Mouse (Mus musculus) forebrain, postnatal 0 days (tissue): ENCODE data around the gene Ctnnd1. TPM values are rescaled to one million over a fixed set of nuclear protein-coding genes. Genes with fewer than 3 reads are reported as not detected.

ENCODE experiments used
- ATAC-seq: fragments of 200-750 bp; cut with Nextera tagmentation; 2 replicates; pipeline ENCODE4 v1.8.0; 2017; ENCODE audit warnings: mild to moderate bottlenecking, moderate library complexity
- DNase-seq: peaks from one replicate; pipeline ENCODE4 v3.0.0-alpha.2; 2015
- H3K27ac ChIP-seq: fragments of 300-500 bp; sonication (generic); 2 replicates; pipeline ENCODE4 v1.5.1; 2014; ENCODE audit warnings: low read depth, mild to moderate bottlenecking, antibody characterized with exemption, low read length, moderate library complexity, mixed read lengths
- H3K27me3 ChIP-seq: fragments of 300-500 bp; sonication (generic); 2 replicates; pipeline ENCODE4 v1.6.1; 2014; ENCODE audit warnings: mild to moderate bottlenecking, low read length, mixed read lengths; ENCODE audit not compliant: insufficient read depth
- H3K36me3 ChIP-seq: fragments of 300-500 bp; sonication (generic); 2 replicates; pipeline ENCODE4 v1.6.1; 2014; ENCODE audit warnings: mild to moderate bottlenecking, moderate library complexity; ENCODE audit not compliant: insufficient read depth
- H3K4me1 ChIP-seq: fragments of 300-500 bp; sonication (generic); 2 replicates; pipeline ENCODE4 v1.6.1; 2014; ENCODE audit warnings: antibody characterized with exemption; ENCODE audit not compliant: insufficient read depth
- H3K4me2 ChIP-seq: fragments of 300-500 bp; sonication (generic); 2 replicates; pipeline ENCODE4 v1.6.1; 2014; ENCODE audit warnings: low read depth, mild to moderate bottlenecking, moderate library complexity
- H3K4me3 ChIP-seq: fragments of 300-500 bp; sonication (generic); 2 replicates; pipeline ENCODE4 v1.5.1; 2014; ENCODE audit warnings: low read depth, low read length, mixed read lengths
- H3K9ac ChIP-seq: fragments of 300-500 bp; sonication (generic); 2 replicates; pipeline ENCODE4 v1.6.1; 2014; ENCODE audit warnings: mild to moderate bottlenecking
- H3K9me3 ChIP-seq: fragments of 300-500 bp; sonication (generic); 2 replicates; pipeline ENCODE4 v1.6.1; 2016; ENCODE audit warnings: low read length
- CTCF ChIP-seq: sonication (generic); IDR thresholded peaks from 2 replicates; pipeline ENCODE4 v1.5.1; 2016; ENCODE audit warnings: antibody characterized with exemption, control low read depth, low read depth
- WGBS: fragments of 180-500 bp; shearing (Covaris S2); extraction: QIAGEN DNeasy Blood & Tissue Kit; methylation state at CpG from one replicate; pipeline ENCODE4 v1.1.7; 2014; 5-methylcytosine and 5-hydroxymethylcytosine counted together
- polyA plus RNA-seq: library from polyadenylated mRNA; unstranded; fragments of >200 nt; fragmentation: Nextera tagmentation; extraction: Ambion mirVana; gene quantifications from 2 replicates; pipeline ENCODE4 v1.2.1, GENCODE M21; 2015
- total RNA-seq: library from RNA; depleted of rRNA; stranded (reverse); fragments of >200 nt; gene quantifications from 2 replicates; pipeline ENCODE4 v1.2.3, GENCODE M21; 2014

The Ctnnd1 gene
- total and polyA plus RNA-seq, 2 experiments from 2014 or later = 18.1 to 87.7 TPM

DNA sequence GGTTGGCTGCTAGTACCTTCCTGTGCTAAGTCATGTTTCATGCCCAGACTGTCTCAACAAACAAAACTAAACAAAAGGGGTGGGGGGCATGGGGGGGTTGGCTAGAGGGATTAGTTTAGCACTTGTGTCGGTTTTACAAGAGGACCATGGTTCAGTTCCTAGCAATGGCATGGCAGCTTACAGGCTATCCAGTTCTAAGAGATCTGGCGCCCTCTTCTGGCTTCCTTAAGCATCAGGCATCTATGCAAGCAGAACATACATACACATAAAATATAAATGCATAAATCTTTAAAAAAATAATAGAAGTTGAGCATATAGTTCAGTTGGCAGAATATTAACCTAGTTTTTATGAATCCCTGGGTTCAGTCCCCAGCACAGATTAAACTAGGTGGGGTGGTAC lies 12.3 kb upstream of the Ctnnd1 start:
- no peak overlapping the region for H3K4me3 ChIP-seq
- H3K9me3 ChIP-seq = no peaks in the 10 kb centered on the region
- H3K4me2 ChIP-seq = no peak overlapping the region
- H3K27ac ChIP-seq = no peak overlapping the region
- no peak overlapping the region for H3K9ac ChIP-seq
- DNase-seq = peak; percentile 28
- H3K36me3 ChIP-seq = no peaks in the 10 kb centered on the region
- no peaks in the 10 kb centered on the region for H3K4me1 ChIP-seq
- no peak; the same call in 1 of the 2 replicates for ATAC-seq
- no peaks in the 10 kb centered on the region for H3K27me3 ChIP-seq
- 25% methylated on average over 2 of the region's 2 CpGs for WGBS
- peak; percentile 49 for TF ChIP-seq CTCF

DNA sequence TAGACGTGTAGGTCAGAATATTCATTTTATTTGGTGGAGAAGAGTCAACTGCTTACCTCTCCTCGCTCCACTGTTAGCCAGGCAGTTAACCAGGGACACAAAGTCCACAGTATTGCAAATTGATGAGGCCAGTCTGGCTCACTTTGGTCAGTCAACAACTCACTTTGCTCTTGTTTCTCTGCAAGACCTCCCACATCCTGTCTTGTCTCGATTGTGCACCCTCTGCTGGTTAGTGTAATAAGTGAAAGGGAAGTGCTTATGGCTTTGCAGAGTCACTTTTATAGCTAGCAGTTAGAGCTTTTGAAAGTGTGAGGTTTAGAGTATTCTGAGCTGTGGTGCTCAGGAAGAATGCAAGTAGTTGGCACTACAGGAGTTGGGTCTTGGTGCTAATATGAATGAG lies 9.7 kb upstream of the Ctnnd1 start:
- Histone ChIP-seq H3K4me2 (no peak overlapping the region), H3K4me1 (no peaks in the 10 kb centered on the region), H3K36me3 (no peaks in the 10 kb centered on the region), H3K27me3 (no peaks in the 10 kb centered on the region), H3K9ac (no peak overlapping the region), H3K9me3 (no peaks in the 10 kb centered on the region), H3K4me3 (no peak overlapping the region), H3K27ac (no peak overlapping the region)
- peak; percentile 58 for TF ChIP-seq CTCF
- ATAC-seq (no peak), DNase-seq (peak; percentile 23)
- WGBS = 72% methylated on average over 3 of the region's 3 CpGs

DNA sequence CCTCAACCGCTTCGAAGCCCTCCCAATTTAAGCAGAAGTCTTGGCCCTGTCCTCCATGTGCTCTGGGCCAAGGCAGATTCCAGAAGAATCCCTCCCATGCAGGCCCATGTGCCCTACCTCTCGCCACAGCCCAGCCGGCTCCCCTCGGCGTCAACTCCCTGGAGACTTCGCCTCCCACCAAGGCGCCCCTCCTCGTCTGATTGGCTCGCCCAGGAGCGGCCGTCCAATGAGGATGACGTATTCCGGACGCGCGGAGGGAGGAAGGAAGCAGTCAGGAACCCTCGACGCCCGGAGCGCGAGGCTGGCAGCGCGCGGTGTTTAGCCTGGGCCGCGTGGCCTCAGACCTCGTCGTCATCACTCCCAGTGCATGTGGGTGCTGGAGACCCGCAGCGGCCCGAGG lies 8.2 kb upstream of the Ctnnd1 start, which contains the start of gene Btbd18:
TSS of gene Btbd18 (plus strand) at position 274 of the 400 bp plus-strand sequence.
- H3K36me3 ChIP-seq = no peaks in the 10 kb centered on the region
- no peak within 1 kb of the TSS for H3K9ac ChIP-seq
- no peak within 1 kb of the TSS for H3K4me3 ChIP-seq
- no peak for ATAC-seq
- 96% methylated on average over 32 of the region's 32 CpGs for WGBS
- DNase-seq = no peak
- H3K4me2 ChIP-seq = no peak within 1 kb of the TSS
- no peaks in the 10 kb centered on the region for H3K4me1 ChIP-seq
- no peaks in the 10 kb centered on the region for H3K9me3 ChIP-seq
- no peak for TF ChIP-seq CTCF
- H3K27ac ChIP-seq = no peak within 1 kb of the TSS
- no peaks in the 10 kb centered on the region for H3K27me3 ChIP-seq

DNA sequence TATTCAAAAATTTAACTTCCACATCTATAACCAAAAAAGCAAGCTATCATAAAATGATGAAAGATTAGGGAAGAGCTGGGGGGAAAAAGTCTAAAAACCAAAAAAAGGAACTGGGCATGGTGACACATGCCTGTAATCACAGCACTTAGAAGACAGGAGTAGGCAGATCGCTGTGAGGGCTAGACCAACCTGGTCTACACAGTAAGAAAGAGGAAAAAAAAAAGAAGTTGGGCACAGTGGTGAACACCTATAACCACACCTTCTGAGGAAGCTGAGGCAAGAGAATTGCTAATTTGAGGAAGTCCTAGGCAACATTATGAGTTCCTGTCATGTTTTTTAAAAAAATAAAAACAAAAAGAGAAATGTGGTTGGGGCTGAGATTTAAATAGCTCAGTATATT lies 5.3 kb upstream of the Ctnnd1 start:
- no peak overlapping the region for H3K27ac ChIP-seq

DNA sequence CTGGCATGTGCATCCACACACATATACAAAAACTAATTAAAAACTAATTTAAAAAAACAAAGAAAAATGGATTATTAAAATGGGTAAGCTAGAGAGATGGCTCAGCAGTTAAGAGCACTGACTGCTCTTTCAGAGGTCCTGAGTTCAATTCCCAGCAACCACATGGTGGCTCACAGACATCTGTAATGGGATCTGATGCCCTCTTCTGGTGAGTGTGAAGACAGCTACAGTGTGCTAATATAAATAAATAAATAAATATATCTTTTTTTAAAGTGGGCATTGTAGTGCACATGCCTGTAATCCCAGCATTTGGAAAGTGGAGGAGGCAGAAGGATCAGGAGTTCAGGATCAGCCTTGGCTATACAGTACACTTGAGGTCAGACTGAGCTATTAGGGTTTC lies 2.8 kb upstream of the Ctnnd1 start:
- Histone ChIP-seq H3K27me3 (no peaks in the 10 kb centered on the region), H3K9me3 (no peaks in the 10 kb centered on the region), H3K4me1 (no peaks in the 10 kb centered on the region), H3K9ac (no peak overlapping the region), H3K4me2 (no peak overlapping the region), H3K36me3 (no peaks in the 10 kb centered on the region), H3K4me3 (no peak overlapping the region), H3K27ac (no peak overlapping the region)
- 0 out of 2 replicates have a peak, but pooled peaks have one; percentile 36 for TF ChIP-seq CTCF
- no peak for ATAC-seq
- no peak for DNase-seq

More for the DNA sequence above, 5.3 kb upstream of the Ctnnd1 start:
- TF ChIP-seq CTCF = no peak
- ATAC-seq (no peak), DNase-seq (no peak)
- no peak overlapping the region for H3K9ac ChIP-seq
- 59% methylated on average over 1 of the region's 1 CpGs for WGBS
- H3K27me3 ChIP-seq = no peaks in the 10 kb centered on the region
- H3K36me3 ChIP-seq = no peaks in the 10 kb centered on the region
- H3K4me3 ChIP-seq = no peak overlapping the region
- no peak overlapping the region for H3K4me2 ChIP-seq
- H3K4me1 ChIP-seq = no peaks in the 10 kb centered on the region
- H3K9me3 ChIP-seq = no peaks in the 10 kb centered on the region

DNA sequence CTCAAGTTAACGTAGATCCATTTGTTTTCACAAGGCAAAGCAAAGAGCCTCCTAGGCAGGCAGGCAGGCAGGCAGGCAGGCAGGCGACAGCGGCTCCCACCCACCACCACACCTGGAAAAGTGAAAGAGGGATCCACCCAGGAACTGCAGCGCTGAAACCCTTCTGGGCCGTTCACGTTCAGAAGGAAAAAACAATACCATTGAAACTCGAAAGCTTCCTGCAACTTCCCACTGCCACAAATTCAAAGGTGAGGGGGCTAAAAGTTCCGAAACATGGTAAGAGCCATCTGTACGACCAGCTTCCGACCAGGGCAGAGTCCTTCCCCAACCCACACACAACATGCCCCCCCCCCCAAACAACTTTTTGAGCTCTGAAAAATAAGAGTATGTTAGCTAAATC lies 891 bp downstream of the Ctnnd1 start:
- DNase-seq = no peak
- H3K4me2 ChIP-seq = peak overlapping the region; percentile 73
- peak overlapping the region; percentile 68 for H3K4me3 ChIP-seq
- no peaks in the 10 kb centered on the region for H3K36me3 ChIP-seq
- H3K27me3 ChIP-seq = no peaks in the 10 kb centered on the region
- no peak for TF ChIP-seq CTCF
- no peak for ATAC-seq
- H3K9ac ChIP-seq = peak overlapping the region; percentile 72
- H3K27ac ChIP-seq = peak overlapping the region; percentile 29; the same call in 1 of the 2 replicates
- H3K9me3 ChIP-seq = no peaks in the 10 kb centered on the region
- H3K4me1 ChIP-seq = peaks cover 9% of the 10 kb centered on the region; the same call in 1 of the 2 replicates
- WGBS = under 1% methylated on average over 10 of the region's 10 CpGs

DNA sequence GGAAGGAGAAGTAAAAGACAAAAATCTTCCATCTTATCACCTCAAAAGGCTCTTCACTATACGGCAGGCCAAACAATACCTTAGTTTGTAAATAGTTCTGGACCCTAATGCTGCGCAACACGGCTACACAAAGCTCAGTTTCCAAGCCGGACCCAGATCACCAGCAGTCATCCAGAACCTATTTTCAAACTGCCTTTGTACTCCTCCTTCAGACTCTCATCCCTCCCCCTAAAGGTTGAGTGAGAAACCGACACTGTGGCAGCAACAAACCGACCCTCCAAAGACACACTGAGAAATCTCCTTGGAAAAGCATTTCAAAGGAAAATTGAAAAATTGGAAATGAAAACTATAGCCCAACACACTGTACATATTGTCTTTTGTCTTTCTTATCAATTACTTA lies 2.2 kb downstream of the Ctnnd1 start:
- Histone ChIP-seq H3K36me3 (no peaks in the 10 kb centered on the region), H3K9me3 (no peaks in the 10 kb centered on the region), H3K27ac (peak overlapping the region; percentile 54), H3K4me2 (peak overlapping the region; percentile 73), H3K4me3 (peak overlapping the region; percentile 68), H3K9ac (peak overlapping the region; percentile 52), H3K27me3 (no peaks in the 10 kb centered on the region), H3K4me1 (peaks cover 9% of the 10 kb centered on the region; the same call in 1 of the 2 replicates)
- peak; percentile 51 for DNase-seq
- WGBS = 12% methylated on average over 6 of the region's 6 CpGs
- ATAC-seq = no peak
- peak; percentile 43 for TF ChIP-seq CTCF
